Mouse (Mus musculus): ENCODE measurements at regions not wholly inside any gene's neighbourhood (a gene's known extent, or its start where the extent isn't known, plus 50 kb on each side); places are given as distances from the start of the nearest gene placed in this dataset.
"Not testable (repeated sequence)": the region's sequence is repeated elsewhere in the genome, so short reads cannot be mapped to it uniquely, and the experiment has no call there.

GRCm38 (mm10) chr17:7534386-7535059 is 149.3 kb upstream of the Unc93a2 start:
- no peak for DNase-seq

GRCm38 (mm10) chr17:7533552-7533951 is 148.3 kb upstream of the Unc93a2 start:
- no peak for DNase-seq

DNA sequence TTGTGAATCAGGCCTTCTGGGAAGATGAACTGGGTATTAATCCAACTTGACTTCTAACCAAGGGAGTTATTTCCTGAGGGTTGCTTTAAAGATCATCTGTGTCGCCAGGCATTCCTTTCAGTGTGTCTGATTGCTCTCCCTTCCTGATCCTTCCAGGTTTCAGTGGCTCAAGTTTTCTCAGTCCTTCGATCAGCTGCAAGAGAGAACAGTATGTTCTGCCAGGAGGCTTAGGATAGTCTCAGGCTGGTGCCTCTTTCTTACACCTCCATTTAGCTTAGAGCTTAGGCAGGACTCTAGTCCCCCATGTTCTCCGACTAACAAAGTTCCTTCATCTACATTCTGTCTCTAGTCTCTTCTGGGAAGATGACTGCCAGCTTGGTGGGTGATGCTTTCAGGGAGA is 147.4 kb upstream of the Unc93a2 start:
- no peak for DNase-seq

GRCm38 (mm10) chr17:7529304-7529703 is 144.0 kb upstream of the Unc93a2 start:
- no peak for DNase-seq

DNA sequence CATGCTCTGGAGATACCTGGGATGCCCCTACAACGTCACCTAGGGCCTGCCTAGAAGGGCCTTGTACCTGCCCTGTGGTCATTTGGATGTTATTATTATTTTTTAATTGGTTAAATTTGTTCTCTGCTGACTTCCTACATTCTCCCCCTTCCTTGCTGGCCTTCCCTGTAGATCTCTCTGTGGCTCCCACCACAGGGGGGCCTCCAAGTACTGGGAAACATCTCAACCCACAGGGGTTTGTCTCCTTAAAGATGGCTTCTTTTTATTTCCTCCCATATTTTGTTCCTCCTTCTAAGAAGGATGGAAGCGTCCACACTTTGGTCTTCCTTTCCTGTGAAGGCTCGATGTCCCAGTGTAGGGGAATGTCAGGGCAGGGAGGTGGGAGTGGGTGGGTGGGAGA is 142.4 kb upstream of the Unc93a2 start:
- no peak for DNase-seq

GRCm38 (mm10) chr17:7524497-7524896 is 139.2 kb upstream of the Unc93a2 start:
- DNase-seq, result not testable (repeated sequence)

DNA sequence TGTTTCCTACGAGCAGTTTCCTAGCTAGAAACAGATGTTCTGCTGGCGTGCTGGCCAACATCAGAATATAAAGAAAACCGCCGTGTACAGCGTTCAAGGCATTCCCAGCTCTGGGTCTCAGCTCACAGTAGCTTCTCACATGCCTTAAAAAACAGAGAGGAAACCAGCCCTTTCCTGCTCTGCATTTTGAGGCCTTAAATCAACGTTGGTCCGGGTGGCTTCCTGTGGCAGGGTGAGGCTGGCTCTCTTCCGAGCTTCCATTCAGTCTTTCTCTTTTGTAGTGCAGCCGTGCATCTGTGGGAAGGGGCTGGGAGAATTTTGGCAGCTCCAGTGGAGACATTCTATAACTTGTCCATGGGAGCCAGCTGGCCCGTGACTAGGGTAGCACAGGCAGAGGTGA is 135.9 kb upstream of the Unc93a2 start:
- DNase-seq, result no peak
